Comparison of ENCODE assay signal across 16 mouse cellular contexts in the genomic region with DNA sequence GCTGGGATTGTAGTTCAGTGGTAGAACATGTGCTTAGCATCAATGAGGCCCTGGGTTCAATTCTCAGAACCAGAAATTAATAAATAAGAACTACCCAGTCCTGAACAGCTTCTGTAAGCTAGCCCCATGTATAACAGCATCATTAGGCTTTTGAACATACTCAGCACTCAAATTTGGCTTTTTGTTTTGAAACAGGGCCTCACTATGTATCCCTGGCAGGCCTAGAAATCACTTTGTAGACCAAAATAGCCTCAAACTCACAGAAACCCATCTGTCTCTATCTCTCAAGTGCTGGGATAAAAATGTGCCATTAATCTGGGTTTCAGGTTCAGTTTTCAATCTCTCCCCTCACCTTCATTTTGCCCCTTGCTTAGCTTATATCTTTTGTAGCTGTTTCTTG.
"Had no signal": no experiment of that assay in that cellular context is flagged by ENCODE, and none has a peak within 500 bp of the region (broad histone marks: within the 10 kb centered on the region; RNA-seq: fewer than 3 reads in every experiment).

No protein-coding gene starts in this region.

- ATAC-seq: liver, embryonic 12.5 days; liver, postnatal 0 days; lung, postnatal 0 days; midbrain, embryonic 13.5 days; midbrain, embryonic 15.5 days; midbrain, embryonic 16.5 days had no signal

- DNase-seq: left cerebral cortex, postnatal 4 days; liver; liver, embryonic 13.5 days; liver, postnatal 0 days; lung, adult 18-20 months; lung, adult 2 months; lung, embryonic 14.5 days; lung, postnatal 10 days; lung, postnatal 14 days; lung, postnatal 4 days; midbrain, embryonic 14.5 days had no signal
